Mouse (Mus musculus) bone marrow macrophage, adult 2 months (primary cell): ENCODE measurements around the gene Neu1.

ENCODE experiments used
- CTCF ChIP-seq: IDR thresholded peaks from 2 replicates; pipeline ENCODE4 v1.5.1; 2012; ENCODE audit warnings: low read depth, mild to moderate bottlenecking, low read length, moderate library complexity
- POLR2A ChIP-seq: IDR thresholded peaks from 2 replicates; pipeline ENCODE4 v1.6.1; 2012; ENCODE audit warnings: mild to moderate bottlenecking, low read depth, low read length, borderline replicate concordance

- TF ChIP-seq CTCF (no peak), POLR2A (no peak)
Measured at GRCm38 (mm10) chr17:34955884-34956283, 24.8 kb downstream of the Neu1 start.
